Mouse (Mus musculus): ENCODE results near the gene Ttc41. TPM values are rescaled to one million over a fixed set of nuclear protein-coding genes. Genes with fewer than 3 reads are reported as not detected.

Ttc41 gene
- polyA plus RNA-seq, 1 experiment from 2014 or later = 0.67 TPM

DNA sequence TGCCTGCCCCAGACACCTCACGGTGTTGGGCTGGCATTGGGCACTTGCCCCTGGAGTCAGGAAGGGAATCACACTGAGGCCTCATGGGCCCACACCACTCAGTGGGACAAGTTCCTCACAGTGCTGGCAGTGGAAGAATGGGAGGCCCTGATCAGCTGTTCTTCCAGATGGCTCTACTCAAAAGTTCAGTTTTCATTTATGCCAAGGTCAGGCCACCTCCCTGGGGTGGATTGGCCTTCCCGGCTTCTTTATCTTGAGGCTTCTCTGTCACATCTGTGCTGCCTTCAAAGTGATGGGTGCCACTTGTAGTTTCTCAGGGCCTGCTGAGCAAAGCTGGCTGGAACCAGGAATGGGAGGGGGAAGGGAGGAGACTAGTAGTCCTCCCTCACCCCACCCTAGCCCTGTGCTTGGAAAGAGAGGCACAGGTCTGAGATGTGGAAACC lies 87.9 kb downstream of the Ttc41 start:
- Histone ChIP-seq H3K9ac (replicated peaks; ENCODE audit: low read depth) (no peak overlapping the region), H3K4me2 (replicated peaks; ENCODE audit: low read depth, low read length) (no peak overlapping the region), H3K9me3 (ENCODE audit: low read length) (no peaks in the 10 kb centered on the region), H3K4me1 (ENCODE audit: insufficient read depth, low read depth, low read length) (peaks cover 9% of the 10 kb centered on the region; the same call in 1 of the 2 replicates), H3K27ac (ENCODE audit: low read length) (no peak overlapping the region), H3K27me3 (replicated peaks; ENCODE audit: insufficient read depth, low read length) (no peaks in the 10 kb centered on the region), H3K36me3 (ENCODE audit: insufficient read depth, low read length) (no peaks in the 10 kb centered on the region), H3K4me3 (ENCODE audit: low read depth, low read length) (no peak overlapping the region)
- ATAC-seq (peak; percentile 62), DNase-seq (ENCODE audit: low spot score) (peak; percentile 47)
- TF ChIP-seq EP300 (IDR thresholded peaks at IDR 0.05) = no peak
- no peak for TF ChIP-seq CTCF (IDR thresholded peaks at IDR 0.05)
- WGBS = 51% methylated on average over 2 of the region's 2 CpGs

DNA sequence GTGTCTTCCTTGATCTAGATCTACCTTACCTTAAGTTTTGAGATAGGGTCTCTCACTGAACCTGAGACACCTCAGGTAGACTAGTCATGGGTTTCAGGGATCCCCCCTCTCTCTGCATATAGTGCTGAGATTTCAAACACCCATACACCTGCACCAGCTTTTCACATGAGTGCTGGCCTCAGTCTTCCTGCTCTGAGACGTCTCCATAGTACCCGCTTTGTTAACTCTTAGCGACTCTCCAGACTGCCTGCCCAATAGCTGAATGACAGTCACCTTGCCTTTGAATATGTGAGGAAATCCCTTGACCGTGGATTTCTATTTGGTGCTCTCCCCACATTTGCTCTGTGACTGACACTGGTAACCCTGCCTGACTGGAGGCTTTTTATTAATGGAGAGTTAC lies 88.6 kb downstream of the Ttc41 start:
- no peaks in the 10 kb centered on the region for H3K36me3 ChIP-seq (ENCODE audit: insufficient read depth, low read length)
- DNase-seq (ENCODE audit: low spot score) (no peak), ATAC-seq (no peak)
- H3K27ac ChIP-seq (ENCODE audit: low read length) = no peak overlapping the region
- H3K27me3 ChIP-seq (replicated peaks; ENCODE audit: insufficient read depth, low read length) = no peaks in the 10 kb centered on the region
- no peaks in the 10 kb centered on the region for H3K9me3 ChIP-seq (ENCODE audit: low read length)
- TF ChIP-seq CTCF (IDR thresholded peaks at IDR 0.05) (no peak), EP300 (IDR thresholded peaks at IDR 0.05) (no peak)
- WGBS = 84% methylated on average over 4 of the region's 4 CpGs
- no peak overlapping the region for H3K4me3 ChIP-seq (ENCODE audit: low read depth, low read length)
- H3K9ac ChIP-seq (replicated peaks; ENCODE audit: low read depth) = no peak overlapping the region
- no peak overlapping the region for H3K4me2 ChIP-seq (replicated peaks; ENCODE audit: low read depth, low read length)
- H3K4me1 ChIP-seq (ENCODE audit: insufficient read depth, low read depth, low read length) = peaks cover 7% of the 10 kb centered on the region; the same call in 1 of the 2 replicates

DNA sequence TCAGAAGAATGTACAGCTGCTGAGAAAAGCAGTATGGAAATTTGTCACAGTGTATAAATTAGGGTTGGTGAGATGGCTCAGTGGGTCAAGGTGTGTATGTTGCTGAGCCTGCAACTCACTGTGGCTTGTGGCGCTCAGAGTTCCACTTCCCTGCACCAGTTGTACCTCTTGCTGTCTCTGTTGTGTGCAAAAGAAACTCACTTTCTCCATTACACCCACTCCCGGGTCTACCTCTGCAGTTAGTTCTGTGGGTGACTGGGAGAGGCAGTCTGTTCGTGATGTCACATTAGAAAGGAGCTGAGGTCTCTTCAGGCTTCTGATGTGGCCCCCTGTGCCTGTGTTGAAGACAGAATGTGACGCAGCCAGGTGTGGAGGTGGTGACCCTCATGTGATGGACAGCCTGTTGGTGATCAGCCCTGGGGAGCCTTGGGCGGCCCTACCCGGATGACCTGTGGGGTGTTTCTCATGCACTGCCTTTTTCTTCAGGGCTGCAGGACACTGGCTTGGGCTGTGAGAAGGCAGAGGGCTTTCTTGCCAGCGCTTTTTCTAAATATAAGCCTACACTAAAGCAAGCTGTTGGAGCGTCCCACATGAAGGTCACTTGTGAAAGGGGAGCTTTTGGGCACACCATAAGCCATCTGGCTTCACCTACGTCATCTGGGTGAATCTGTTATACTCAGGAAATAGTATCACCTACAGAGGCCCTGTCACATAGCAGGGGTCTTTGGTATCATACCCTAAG lies 89.4 kb downstream of the Ttc41 start:
- H3K36me3 ChIP-seq (ENCODE audit: insufficient read depth, low read length) = no peaks in the 10 kb centered on the region
- no peak overlapping the region for H3K9ac ChIP-seq (replicated peaks; ENCODE audit: low read depth)
- ATAC-seq = no peak
- H3K4me2 ChIP-seq (replicated peaks; ENCODE audit: low read depth, low read length) = no peak overlapping the region
- peaks cover 7% of the 10 kb centered on the region; the same call in 1 of the 2 replicates for H3K4me1 ChIP-seq (ENCODE audit: insufficient read depth, low read depth, low read length)
- no peak overlapping the region for H3K4me3 ChIP-seq (ENCODE audit: low read depth, low read length)
- DNase-seq (ENCODE audit: low spot score) = no peak
- 85% methylated on average over 9 of the region's 9 CpGs for WGBS
- no peaks in the 10 kb centered on the region for H3K27me3 ChIP-seq (replicated peaks; ENCODE audit: insufficient read depth, low read length)
- H3K27ac ChIP-seq (ENCODE audit: low read length) = no peak overlapping the region
- TF ChIP-seq CTCF (IDR thresholded peaks at IDR 0.05) (no peak), EP300 (IDR thresholded peaks at IDR 0.05) (no peak)
- H3K9me3 ChIP-seq (ENCODE audit: low read length) = no peaks in the 10 kb centered on the region

DNA sequence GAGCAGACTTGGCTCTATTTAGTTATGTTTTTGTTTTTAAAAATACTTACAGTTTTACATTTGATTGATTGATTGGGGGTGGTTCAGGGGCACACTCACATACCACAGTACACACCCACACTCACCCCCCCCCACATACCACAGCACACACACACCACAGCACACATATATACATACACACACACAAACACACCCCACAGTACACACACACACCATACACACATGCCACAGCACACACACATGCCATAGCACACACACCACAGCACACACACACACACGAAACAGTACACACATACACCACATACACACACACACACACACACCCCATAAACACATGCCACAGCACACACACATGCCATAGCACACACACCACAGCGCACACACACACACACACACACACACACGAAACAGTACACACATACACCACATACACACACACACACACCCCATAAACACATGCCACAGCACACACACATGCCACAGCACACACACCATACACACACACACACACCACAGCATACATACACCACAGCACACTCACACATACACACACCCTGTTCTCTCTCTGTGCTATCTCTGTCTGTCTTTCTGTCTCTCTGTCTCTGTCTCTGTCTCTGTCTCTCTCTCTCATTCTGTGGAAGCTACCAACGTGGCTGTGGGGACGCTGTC lies 90.6 kb downstream of the Ttc41 start:
- WGBS = 97% methylated on average over 5 of the region's 5 CpGs
- DNase-seq (ENCODE audit: low spot score) (no peak), ATAC-seq (no peak)
- no peak overlapping the region for H3K4me3 ChIP-seq (ENCODE audit: low read depth, low read length)
- peaks cover 7% of the 10 kb centered on the region; the same call in 1 of the 2 replicates for H3K4me1 ChIP-seq (ENCODE audit: insufficient read depth, low read depth, low read length)
- no peaks in the 10 kb centered on the region for H3K27me3 ChIP-seq (replicated peaks; ENCODE audit: insufficient read depth, low read length)
- no peak overlapping the region for H3K9ac ChIP-seq (replicated peaks; ENCODE audit: low read depth)
- no peaks in the 10 kb centered on the region for H3K36me3 ChIP-seq (ENCODE audit: insufficient read depth, low read length)
- no peak overlapping the region for H3K27ac ChIP-seq (ENCODE audit: low read length)
- H3K9me3 ChIP-seq (ENCODE audit: low read length) = no peaks in the 10 kb centered on the region
- TF ChIP-seq EP300 (IDR thresholded peaks at IDR 0.05) (no peak), CTCF (IDR thresholded peaks at IDR 0.05) (no peak)
- H3K4me2 ChIP-seq (replicated peaks; ENCODE audit: low read depth, low read length) = no peak overlapping the region

DNA sequence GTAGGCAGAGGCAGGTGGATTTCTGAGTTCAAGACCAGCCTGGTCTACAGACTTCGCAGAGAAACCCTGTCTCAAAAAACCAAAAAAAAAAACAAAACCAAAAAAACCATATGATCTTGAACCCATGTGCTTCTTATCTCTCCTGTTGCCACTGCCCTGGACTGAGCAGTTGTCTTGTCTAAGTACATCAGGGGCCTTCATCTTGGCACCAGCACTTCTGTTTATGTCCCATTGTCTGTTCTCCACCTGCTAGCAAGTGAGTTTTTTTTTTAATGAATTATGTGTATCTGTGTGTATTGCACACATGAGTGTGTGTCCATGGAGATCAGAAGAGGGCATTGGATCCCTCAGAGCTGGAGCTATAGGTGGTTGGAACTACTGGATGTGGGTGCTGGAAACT lies 101.8 kb downstream of the Ttc41 start:
- no peak for ATAC-seq
- no peak overlapping the region for H3K4me2 ChIP-seq (replicated peaks; ENCODE audit: low read depth, low read length)
- no peak overlapping the region for H3K4me3 ChIP-seq (ENCODE audit: low read depth, low read length)
- H3K36me3 ChIP-seq (ENCODE audit: insufficient read depth, low read length) = no peaks in the 10 kb centered on the region
- WGBS = 100% methylated on average over 1 of the region's 1 CpGs
- no peaks in the 10 kb centered on the region for H3K27me3 ChIP-seq (replicated peaks; ENCODE audit: insufficient read depth, low read length)
- no peaks in the 10 kb centered on the region for H3K9me3 ChIP-seq (ENCODE audit: low read length)
- H3K9ac ChIP-seq (replicated peaks; ENCODE audit: low read depth) = no peak overlapping the region
- H3K4me1 ChIP-seq (ENCODE audit: insufficient read depth, low read depth, low read length) = no peaks in the 10 kb centered on the region
- no peak for TF ChIP-seq EP300 (IDR thresholded peaks at IDR 0.05)
- no peak overlapping the region for H3K27ac ChIP-seq (ENCODE audit: low read length)
- no peak for DNase-seq (ENCODE audit: low spot score)

- no peak for ATAC-seq
- H3K4me1 ChIP-seq (ENCODE audit: insufficient read depth, low read depth, low read length) = no peaks in the 10 kb centered on the region
- H3K4me2 ChIP-seq (replicated peaks; ENCODE audit: low read depth, low read length) = no peak overlapping the region
- no peak for DNase-seq (ENCODE audit: low spot score)
- no peaks in the 10 kb centered on the region for H3K27me3 ChIP-seq (replicated peaks; ENCODE audit: insufficient read depth, low read length)
- TF ChIP-seq CTCF (IDR thresholded peaks at IDR 0.05) (no peak), EP300 (IDR thresholded peaks at IDR 0.05) (no peak)
- H3K9me3 ChIP-seq (ENCODE audit: low read length) = no peaks in the 10 kb centered on the region
- no peak overlapping the region for H3K27ac ChIP-seq (ENCODE audit: low read length)
- 70% methylated on average over 15 of the region's 15 CpGs for WGBS
- no peak overlapping the region for H3K4me3 ChIP-seq (ENCODE audit: low read depth, low read length)
- no peaks in the 10 kb centered on the region for H3K36me3 ChIP-seq (ENCODE audit: insufficient read depth, low read length)
- no peak overlapping the region for H3K9ac ChIP-seq (replicated peaks; ENCODE audit: low read depth)
These were observed 102.6 kb downstream of the Ttc41 start for GRCm38 (mm10) chr10:86808013-86808758.

Data from lung, postnatal 0 days (tissue).